Mouse (Mus musculus) mammary gland, adult 2 months (tissue): ENCODE data around the gene Slc7a4. TPM values are rescaled to one million over a fixed set of nuclear protein-coding genes. Genes with fewer than 3 reads are reported as not detected.

Source experiments
- polyA plus RNA-seq: library from polyadenylated mRNA; depleted of rRNA; stranded (reverse); fragments of >200 nt; gene quantifications from 2 replicates; pipeline ENCODE4 v1.2.3, GENCODE M21; 2012; ENCODE audit warnings: low replicate concordance; rRNA removed

The Slc7a4 gene
- 17.6 and 17.9 TPM in 2 replicates for polyA plus RNA-seq

DNA sequence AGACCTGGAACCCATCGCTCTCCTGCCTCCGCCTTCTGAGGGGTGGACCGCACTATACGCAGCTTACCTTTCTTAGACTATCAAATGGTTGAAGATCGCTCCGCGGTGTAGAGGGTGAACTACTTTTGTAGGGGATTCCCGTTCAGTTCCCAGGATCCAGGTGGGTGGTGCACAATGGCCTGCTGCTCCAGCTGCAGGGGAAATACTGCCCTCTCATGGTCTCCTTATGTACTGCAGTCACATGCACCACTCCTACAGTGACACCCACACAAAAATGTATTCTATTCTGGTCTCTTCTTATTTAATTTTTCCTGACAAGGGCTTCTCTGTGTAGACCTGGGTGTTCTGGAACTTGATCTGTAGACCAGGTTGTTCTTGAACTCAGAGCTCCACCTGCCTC is at the start of gene Slc7a4:
Slc7a4 (minus strand) TSS at position 151 of the 400 bp plus-strand sequence.

DNA sequence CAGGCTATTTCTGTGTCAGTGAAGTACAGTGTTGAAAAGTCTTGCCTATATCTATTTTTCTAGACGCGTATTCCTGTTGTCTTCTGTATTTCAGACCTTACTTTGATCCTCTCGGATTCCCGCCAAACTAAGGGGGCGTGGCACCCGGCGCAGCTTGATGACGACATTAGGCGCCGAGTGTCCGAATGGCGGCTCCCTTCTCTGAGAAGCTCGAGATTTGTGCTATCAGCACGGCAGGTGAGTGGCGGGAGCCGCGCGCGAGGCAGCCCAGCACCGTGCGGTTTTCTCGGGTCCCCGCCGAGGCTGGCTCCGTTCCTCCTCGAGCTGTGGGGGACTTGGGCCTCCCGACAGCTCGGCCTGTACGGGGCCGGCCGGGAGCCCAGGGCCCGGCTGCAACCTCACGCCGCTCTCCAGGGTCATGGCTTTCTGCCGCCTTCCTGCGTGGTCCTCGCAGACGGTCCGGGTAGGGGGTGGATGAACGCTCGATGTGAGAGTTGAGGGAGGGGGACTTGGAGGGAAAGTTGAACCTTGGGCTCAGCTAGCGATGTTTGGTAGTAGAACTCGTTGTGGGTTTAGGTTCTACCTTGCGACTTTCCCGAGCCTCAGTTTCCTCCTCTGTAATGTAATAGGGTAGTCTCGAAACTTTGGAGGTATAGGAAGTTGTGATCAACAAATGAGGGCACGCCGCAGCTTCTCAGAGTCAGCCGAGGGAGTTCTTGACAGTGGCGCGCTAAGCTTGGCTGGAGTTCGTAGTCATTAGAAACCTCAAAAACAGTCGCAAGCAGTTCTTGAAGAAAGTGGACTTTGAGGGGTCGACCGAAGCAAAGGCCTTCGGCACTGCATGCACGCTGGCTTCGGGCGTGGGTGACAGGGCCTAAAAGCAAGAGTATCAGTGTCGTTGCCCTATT is 36.4 kb upstream of the Slc7a4 start, which contains the start of gene Smpd4:
Smpd4 (plus strand) TSS at position 157 of the 908 bp plus-strand sequence.

DNA sequence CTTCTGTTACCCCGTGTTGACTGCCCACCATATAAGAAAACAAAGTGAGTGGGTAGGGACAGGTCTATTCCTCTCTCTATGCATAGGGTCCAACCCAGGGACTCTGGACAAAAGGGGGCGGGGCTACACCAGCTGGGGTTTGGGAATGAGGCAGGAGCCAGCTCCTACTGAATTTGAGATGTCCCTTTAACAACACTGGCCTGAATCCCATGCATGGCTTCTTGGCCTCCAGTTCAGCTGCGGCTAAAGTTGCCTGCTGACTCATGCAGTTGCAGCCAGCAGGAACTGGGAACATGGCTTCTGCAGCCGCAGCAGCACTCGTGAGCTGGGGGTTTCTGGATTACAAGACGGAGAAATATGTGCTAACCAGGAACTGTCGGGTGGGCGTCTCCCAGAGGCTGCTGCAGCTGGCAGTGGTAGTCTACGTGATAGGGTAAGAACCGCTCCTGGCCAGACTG is 21.2 kb downstream of the Slc7a4 start, which contains the start of gene P2rx6:
P2rx6 (plus strand) TSS at position 135 of the 458 bp plus-strand sequence.

DNA sequence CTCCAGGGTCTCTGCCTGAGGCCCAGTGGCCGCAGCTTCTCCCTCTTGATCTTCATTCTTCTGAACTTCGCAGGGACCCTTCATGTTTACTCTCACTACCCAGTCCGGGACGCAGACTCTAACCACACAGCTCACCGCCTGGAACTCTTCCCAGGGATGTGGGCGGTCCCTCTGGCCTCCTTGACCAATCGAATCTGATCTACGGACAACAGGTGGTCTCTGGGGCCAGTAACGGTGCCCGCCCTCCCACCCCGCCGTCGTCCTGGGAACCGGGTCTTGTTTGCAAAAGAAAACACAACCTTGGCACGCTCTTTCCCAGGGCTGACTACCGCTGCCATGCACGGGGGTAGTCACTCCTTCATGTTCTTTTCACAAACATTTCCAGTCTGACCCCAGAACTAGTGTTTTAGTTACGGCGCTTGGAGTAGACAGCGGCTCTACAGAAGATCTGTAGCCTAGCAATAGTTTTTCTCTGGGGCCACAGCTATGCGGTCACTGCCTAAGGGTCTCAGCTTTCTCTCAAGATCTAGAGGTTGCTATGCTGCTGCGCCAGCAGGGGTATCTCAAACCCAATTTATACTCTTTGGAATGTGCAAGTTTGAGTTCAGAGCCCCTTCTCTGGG is 21.8 kb downstream of the Slc7a4 start, which contains the start of gene Lrrc74b:
Lrrc74b (minus strand) TSS at position 120 of the 623 bp plus-strand sequence.

DNA sequence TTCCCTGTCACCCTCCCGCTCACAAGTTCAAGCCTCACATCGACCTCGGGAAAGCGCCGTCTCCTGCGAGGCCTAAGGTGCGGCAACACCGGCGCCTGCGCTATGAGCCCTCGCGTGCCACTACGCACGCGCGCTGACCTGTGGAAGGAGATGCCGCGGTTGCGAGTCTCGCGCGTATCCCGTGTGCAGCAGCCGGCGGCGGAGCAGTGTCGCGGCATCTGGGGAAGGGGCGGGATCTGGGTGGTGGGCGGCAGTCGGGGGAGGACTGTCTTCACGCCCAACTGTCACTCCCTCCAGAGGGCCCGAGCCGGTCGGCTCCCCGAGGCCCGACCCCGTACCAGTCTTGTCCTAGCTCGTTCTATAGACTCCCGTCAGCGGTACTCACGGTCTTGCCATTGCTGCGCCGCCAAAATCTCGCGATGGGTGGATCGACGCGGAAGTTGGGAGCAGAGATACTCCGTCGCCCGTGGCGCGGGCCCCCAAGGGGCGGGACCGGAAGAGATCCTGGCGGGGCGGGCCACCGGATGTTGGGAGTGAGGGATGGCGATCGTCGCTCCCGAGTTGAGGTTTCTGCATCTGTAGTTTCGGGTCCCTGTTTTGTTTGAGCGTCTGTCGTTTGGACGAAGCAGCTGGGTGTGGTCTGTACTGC is 52.2 kb downstream of the Slc7a4 start, which contains the start of gene Thap7:
Thap7 (minus strand) TSS at position 497 of the 649 bp plus-strand sequence.

Other genes starting within 250 kb of the Slc7a4 start
- 5.7 and 8.4 TPM in 2 replicates for gene Snap29, start 177.2 kb downstream of the Slc7a4 start, polyA plus RNA-seq
- 47.9 and 65.5 TPM in 2 replicates for gene Pi4ka, start 176.9 kb downstream of the Slc7a4 start, polyA plus RNA-seq
- 67.7 and 91.9 TPM in 2 replicates for gene Crkl, start 131.2 kb downstream of the Slc7a4 start, polyA plus RNA-seq
- gene Aifm3, start 93.6 kb downstream of the Slc7a4 start, polyA plus RNA-seq: 1.8 and 1.9 TPM in 2 replicates
- gene Lztr1, start 74.5 kb downstream of the Slc7a4 start, polyA plus RNA-seq: 229 and 242 TPM in 2 replicates
- 63.3 and 113 TPM in 2 replicates for gene Thap7, start 52.1 kb downstream of the Slc7a4 start, polyA plus RNA-seq
- 0.39 and 2.4 TPM in 2 replicates for gene Lrrc74b, start 22.0 kb downstream of the Slc7a4 start, polyA plus RNA-seq
- gene P2rx6, start 21.3 kb downstream of the Slc7a4 start, polyA plus RNA-seq: 4.2 and 10.2 TPM in 2 replicates
- gene Smpd4, start 36.1 kb upstream of the Slc7a4 start, polyA plus RNA-seq: 59.9 and 85.5 TPM in 2 replicates
- 0.78 and 1.2 TPM in 2 replicates for gene Ccdc74a, start 63.3 kb upstream of the Slc7a4 start, polyA plus RNA-seq
- 107 and 152 TPM in 2 replicates for gene Med15, start 149.7 kb upstream of the Slc7a4 start, polyA plus RNA-seq
- gene Klhl22, start 176.4 kb upstream of the Slc7a4 start, polyA plus RNA-seq: 66.6 and 67.6 TPM in 2 replicates
- 36.3 and 97.6 TPM in 2 replicates for gene Scarf2, start 214.1 kb upstream of the Slc7a4 start, polyA plus RNA-seq
- gene B830017H08Rik, start 249.9 kb upstream of the Slc7a4 start, polyA plus RNA-seq: 0.12 TPM in 1 of 2 replicates, not detected in the other